Mouse (Mus musculus) cerebellum, adult 18-20 months (tissue): Measurements from ENCODE around the gene Vti1a.

ENCODE experiments used
- DNase-seq, 2 experiments: peaks; one replicate each; pipeline ENCODE4 v3.0.0; 2021

Vti1a gene

GRCm38 (mm10) chr19:55532681-55533080, 216.6 kb downstream of the Vti1a start:
- DNase-seq = no peak

GRCm38 (mm10) chr19:55536273-55536937, 220.3 kb downstream of the Vti1a start:
- no peak for DNase-seq

GRCm38 (mm10) chr19:55537691-55538090, 221.6 kb downstream of the Vti1a start:
- DNase-seq = peak in 1 of 2 experiments; percentile 11

- no peak for DNase-seq
Measured at GRCm38 (mm10) chr19:55541641-55542040, 225.5 kb downstream of the Vti1a start.

GRCm38 (mm10) chr19:55542461-55542860, 226.4 kb downstream of the Vti1a start:
- DNase-seq = no peak

GRCm38 (mm10) chr19:55543188-55543587, 227.1 kb downstream of the Vti1a start:
- no peak for DNase-seq

GRCm38 (mm10) chr19:55544498-55544897, 228.4 kb downstream of the Vti1a start:
- no peak for DNase-seq

GRCm38 (mm10) chr19:55545529-55545928, 229.4 kb downstream of the Vti1a start:
- DNase-seq = peak; percentile 47 to 56

- no peak for DNase-seq
Measured at GRCm38 (mm10) chr19:55546009-55546528, 230.0 kb downstream of the Vti1a start.

GRCm38 (mm10) chr19:55548206-55548605, 232.1 kb downstream of the Vti1a start:
- DNase-seq = no peak

GRCm38 (mm10) chr19:55548656-55549055, 232.6 kb downstream of the Vti1a start:
- no peak for DNase-seq

GRCm38 (mm10) chr19:55550176-55550575, 234.1 kb downstream of the Vti1a start:
- DNase-seq = no peak

- DNase-seq = no peak
Measured at GRCm38 (mm10) chr19:55552339-55552738, 236.2 kb downstream of the Vti1a start.

- no peak for DNase-seq
Measured at GRCm38 (mm10) chr19:55552861-55553260, 236.8 kb downstream of the Vti1a start.

- no peak for DNase-seq
Measured at GRCm38 (mm10) chr19:55554295-55554694, 238.2 kb downstream of the Vti1a start.

GRCm38 (mm10) chr19:55554703-55555102, 238.6 kb downstream of the Vti1a start:
- no peak for DNase-seq

- no peak for DNase-seq
Measured at GRCm38 (mm10) chr19:55556168-55556999, 240.3 kb downstream of the Vti1a start.

GRCm38 (mm10) chr19:55559331-55559730, 243.2 kb downstream of the Vti1a start:
- no peak for DNase-seq

GRCm38 (mm10) chr19:55560088-55560682, 244.1 kb downstream of the Vti1a start:
- DNase-seq = no peak

- DNase-seq = no peak
Measured at GRCm38 (mm10) chr19:55561469-55561868, 245.4 kb downstream of the Vti1a start.

GRCm38 (mm10) chr19:55562487-55563147, 246.5 kb downstream of the Vti1a start:
- peak in 1 of 2 experiments; percentile 21 for DNase-seq

- peak; percentile 76 to 80 for DNase-seq
Measured at GRCm38 (mm10) chr19:55563148-55563651, 247.1 kb downstream of the Vti1a start.
